Mouse (Mus musculus) hindbrain, embryonic 10.5 days (tissue): ENCODE results near the gene Tecta. TPM values are rescaled to one million over a fixed set of nuclear protein-coding genes. Genes with fewer than 3 reads are reported as not detected.

Experiments
- DNase-seq: peaks from one replicate; pipeline ENCODE4 v3.0.0-alpha.2; 2017; ENCODE audit warnings: low spot score
- H3K27ac ChIP-seq: fragments of 300-500 bp; sonication (generic); 2 replicates; pipeline ENCODE4 v1.5.1; 2016; ENCODE audit warnings: mild to moderate bottlenecking, moderate library complexity
- H3K27me3 ChIP-seq: fragments of 300-500 bp; sonication (generic); 2 replicates; pipeline ENCODE4 v1.6.1; 2016; ENCODE audit warnings: mild to moderate bottlenecking; ENCODE audit not compliant: poor library complexity, insufficient read depth, severe bottlenecking
- H3K36me3 ChIP-seq: fragments of 300-500 bp; sonication (generic); 2 replicates; pipeline ENCODE4 v1.6.1; 2016; ENCODE audit warnings: mild to moderate bottlenecking, moderate library complexity
- H3K4me1 ChIP-seq: fragments of 300-500 bp; sonication (generic); replicated peaks from 2 replicates; pipeline ENCODE4 v1.6.1; 2016; ENCODE audit warnings: mild to moderate bottlenecking
- H3K4me3 ChIP-seq: fragments of 300-500 bp; sonication (generic); 2 replicates; pipeline ENCODE4 v1.5.1; 2016; ENCODE audit warnings: mild to moderate bottlenecking, moderate library complexity
- H3K9me3 ChIP-seq: fragments of 300-500 bp; sonication (generic); 2 replicates; pipeline ENCODE4 v1.6.1; 2016; ENCODE audit warnings: mild to moderate bottlenecking, moderate library complexity
- WGBS: fragments of 180-500 bp; shearing (Covaris S2); methylation state at CpG from one replicate; pipeline ENCODE4 v1.1.7; 2016; 5-methylcytosine and 5-hydroxymethylcytosine counted together
- polyA plus RNA-seq: library from polyadenylated mRNA; unstranded; fragments of >200 nt; fragmentation: Nextera tagmentation; extraction: Ambion mirVana; gene quantifications from 2 replicates; pipeline ENCODE4 v1.2.1, GENCODE M21; 2016

Gene Tecta
- polyA plus RNA-seq, 1 experiment from 2014 or later, result 0.46 TPM

- no peak for DNase-seq
- 80% methylated on average over 9 of the region's 9 CpGs for WGBS
Observed at GRCm38 (mm10) chr9:42329753-42330152, 70.0 kb downstream of the Tecta start.

GRCm38 (mm10) chr9:42326688-42327440, 72.9 kb downstream of the Tecta start:
- 34% methylated on average over 11 of the region's 11 CpGs for WGBS
- DNase-seq, result peak; percentile 20
- Histone ChIP-seq H3K27me3 (peaks cover 4% of the 10 kb centered on the region; the same call in 1 of the 2 replicates), H3K9me3 (no peaks in the 10 kb centered on the region), H3K36me3 (no peaks in the 10 kb centered on the region), H3K4me3 (no peak overlapping the region), H3K27ac (no peak overlapping the region), H3K4me1 (0 out of 2 replicates have a peak, but pooled peaks cover 3% of the 10 kb centered on the region)

More at GRCm38 (mm10) chr9:42329753-42330152, 70.0 kb downstream of the Tecta start:
- no peak overlapping the region for H3K27ac ChIP-seq
- H3K27me3 ChIP-seq, result peaks cover 4% of the 10 kb centered on the region; the same call in 1 of the 2 replicates
- 0 out of 2 replicates have a peak, but pooled peaks cover under 1% of the 10 kb centered on the region for H3K4me1 ChIP-seq
- no peak overlapping the region for H3K4me3 ChIP-seq
- H3K9me3 ChIP-seq, result no peaks in the 10 kb centered on the region
- no peaks in the 10 kb centered on the region for H3K36me3 ChIP-seq

- Histone ChIP-seq H3K4me1 (0 out of 2 replicates have a peak, but pooled peaks cover 3% of the 10 kb centered on the region), H3K9me3 (peaks cover 4% of the 10 kb centered on the region; the same call in 1 of the 2 replicates), H3K27ac (no peak overlapping the region), H3K4me3 (no peak overlapping the region; the same call in 1 of the 2 replicates), H3K36me3 (no peaks in the 10 kb centered on the region), H3K27me3 (peaks cover 4% of the 10 kb centered on the region; the same call in 1 of the 2 replicates)
- 50% methylated on average over 29 of the region's 29 CpGs for WGBS
- no peak for DNase-seq
Observed at GRCm38 (mm10) chr9:42324640-42325394, 74.9 kb downstream of the Tecta start.

GRCm38 (mm10) chr9:42323238-42323637, 76.5 kb downstream of the Tecta start:
- 90% methylated on average over 8 of the region's 8 CpGs for WGBS
- DNase-seq, result no peak
- no peak overlapping the region for H3K4me3 ChIP-seq
- peaks cover 4% of the 10 kb centered on the region; the same call in 1 of the 2 replicates for H3K27me3 ChIP-seq
- no peak overlapping the region for H3K27ac ChIP-seq
- no peaks in the 10 kb centered on the region for H3K36me3 ChIP-seq
- H3K9me3 ChIP-seq, result peaks cover 4% of the 10 kb centered on the region; the same call in 1 of the 2 replicates
- 0 out of 2 replicates have a peak, but pooled peaks cover 3% of the 10 kb centered on the region for H3K4me1 ChIP-seq

- H3K27ac ChIP-seq, result no peak overlapping the region
- 88% methylated on average over 2 of the region's 2 CpGs for WGBS
- H3K36me3 ChIP-seq, result no peaks in the 10 kb centered on the region
- H3K4me3 ChIP-seq, result no peak overlapping the region
- H3K9me3 ChIP-seq, result peaks cover 4% of the 10 kb centered on the region; the same call in 1 of the 2 replicates
- H3K4me1 ChIP-seq, result 0 out of 2 replicates have a peak, but pooled peaks cover 3% of the 10 kb centered on the region
- no peaks in the 10 kb centered on the region for H3K27me3 ChIP-seq
- no peak for DNase-seq
Observed at GRCm38 (mm10) chr9:42321442-42321841, 78.3 kb downstream of the Tecta start.

- Histone ChIP-seq H3K4me1 (0 out of 2 replicates have a peak, but pooled peaks cover 3% of the 10 kb centered on the region), H3K9me3 (peaks cover 4% of the 10 kb centered on the region; the same call in 1 of the 2 replicates), H3K27ac (no peak overlapping the region), H3K27me3 (no peaks in the 10 kb centered on the region), H3K36me3 (no peaks in the 10 kb centered on the region), H3K4me3 (no peak overlapping the region)
- 92% methylated on average over 7 of the region's 7 CpGs for WGBS
- DNase-seq, result no peak
Observed at GRCm38 (mm10) chr9:42320616-42321015, 79.1 kb downstream of the Tecta start.

- no peak overlapping the region for H3K4me3 ChIP-seq
Observed at GRCm38 (mm10) chr9:42318455-42318987, 81.2 kb downstream of the Tecta start.

GRCm38 (mm10) chr9:42317337-42317736, 82.4 kb downstream of the Tecta start:
- WGBS, result 50% methylated on average over 3 of the region's 3 CpGs
- DNase-seq, result no peak
- no peaks in the 10 kb centered on the region for H3K4me1 ChIP-seq

More at GRCm38 (mm10) chr9:42318455-42318987, 81.2 kb downstream of the Tecta start:
- no peak for DNase-seq
- H3K9me3 ChIP-seq, result peaks cover 4% of the 10 kb centered on the region; the same call in 1 of the 2 replicates
- H3K27ac ChIP-seq, result no peak overlapping the region
- WGBS, result 90% methylated on average over 9 of the region's 9 CpGs
- no peaks in the 10 kb centered on the region for H3K36me3 ChIP-seq
- H3K27me3 ChIP-seq, result no peaks in the 10 kb centered on the region
- H3K4me1 ChIP-seq, result no peaks in the 10 kb centered on the region

GRCm38 (mm10) chr9:42315816-42316215, 83.9 kb downstream of the Tecta start:
- 88% methylated on average over 3 of the region's 3 CpGs for WGBS
- Histone ChIP-seq H3K27me3 (no peaks in the 10 kb centered on the region), H3K36me3 (no peaks in the 10 kb centered on the region), H3K9me3 (peaks cover 2% of the 10 kb centered on the region; the same call in 1 of the 2 replicates), H3K27ac (no peak overlapping the region), H3K4me1 (no peaks in the 10 kb centered on the region), H3K4me3 (no peak overlapping the region)
- no peak for DNase-seq

More at GRCm38 (mm10) chr9:42317337-42317736, 82.4 kb downstream of the Tecta start:
- H3K36me3 ChIP-seq, result no peaks in the 10 kb centered on the region
- H3K4me3 ChIP-seq, result no peak overlapping the region
- no peak overlapping the region for H3K27ac ChIP-seq
- H3K27me3 ChIP-seq, result no peaks in the 10 kb centered on the region
- peaks cover 4% of the 10 kb centered on the region; the same call in 1 of the 2 replicates for H3K9me3 ChIP-seq

- H3K27me3 ChIP-seq, result no peaks in the 10 kb centered on the region
- no peaks in the 10 kb centered on the region; the same call in 1 of the 2 replicates for H3K4me1 ChIP-seq
- H3K4me3 ChIP-seq, result no peak overlapping the region
- H3K27ac ChIP-seq, result no peak overlapping the region
- H3K36me3 ChIP-seq, result no peaks in the 10 kb centered on the region
- no peaks in the 10 kb centered on the region for H3K9me3 ChIP-seq
- peak; percentile 24 for DNase-seq
- WGBS, result 65% methylated on average over 4 of the region's 4 CpGs
Observed at GRCm38 (mm10) chr9:42314959-42315358, 84.8 kb downstream of the Tecta start.

GRCm38 (mm10) chr9:42314388-42314787, 85.3 kb downstream of the Tecta start:
- H3K9me3 ChIP-seq, result no peaks in the 10 kb centered on the region
- DNase-seq, result no peak
- WGBS, result 90% methylated on average over 6 of the region's 6 CpGs

GRCm38 (mm10) chr9:42313872-42314271, 85.9 kb downstream of the Tecta start:
- WGBS, result 17% methylated on average over 3 of the region's 3 CpGs
- H3K27ac ChIP-seq, result no peak overlapping the region
- no peak for DNase-seq

More at GRCm38 (mm10) chr9:42314388-42314787, 85.3 kb downstream of the Tecta start:
- no peaks in the 10 kb centered on the region; the same call in 1 of the 2 replicates for H3K4me1 ChIP-seq
- H3K27me3 ChIP-seq, result no peaks in the 10 kb centered on the region
- H3K36me3 ChIP-seq, result no peaks in the 10 kb centered on the region
- no peak overlapping the region for H3K27ac ChIP-seq
- H3K4me3 ChIP-seq, result no peak overlapping the region

More at GRCm38 (mm10) chr9:42313872-42314271, 85.9 kb downstream of the Tecta start:
- H3K9me3 ChIP-seq, result no peaks in the 10 kb centered on the region
- no peaks in the 10 kb centered on the region; the same call in 1 of the 2 replicates for H3K4me1 ChIP-seq
- H3K4me3 ChIP-seq, result no peak overlapping the region
- no peaks in the 10 kb centered on the region for H3K36me3 ChIP-seq
- H3K27me3 ChIP-seq, result no peaks in the 10 kb centered on the region
